Mouse (Mus musculus) hindbrain, embryonic 13.5 days (tissue): ENCODE data around the gene Cab39. TPM values are rescaled to one million over a fixed set of nuclear protein-coding genes. Genes with fewer than 3 reads are reported as not detected.
"Not testable (repeated sequence)": the region's sequence is repeated elsewhere in the genome, so short reads cannot be mapped to it uniquely, and the experiment has no call there.

Source experiments
- ATAC-seq: fragments of 200-750 bp; cut with Nextera tagmentation; 2 replicates; pipeline ENCODE4 v1.8.0; 2017; ENCODE audit warnings: moderate TSS enrichment; ENCODE audit not compliant: low FRiP score
- H3K27ac ChIP-seq: fragments of 300-500 bp; sonication (generic); 2 replicates; pipeline ENCODE4 v1.5.1; 2015; ENCODE audit warnings: inconsistent platforms, mild to moderate bottlenecking, moderate library complexity
- H3K27me3 ChIP-seq: fragments of 300-500 bp; sonication (generic); 2 replicates; pipeline ENCODE4 v1.6.1; 2015; ENCODE audit warnings: mild to moderate bottlenecking, inconsistent platforms
- H3K36me3 ChIP-seq: fragments of 300-500 bp; sonication (generic); 2 replicates; pipeline ENCODE4 v1.6.1; 2015; ENCODE audit warnings: mild to moderate bottlenecking, inconsistent platforms
- H3K4me1 ChIP-seq: fragments of 300-500 bp; sonication (generic); replicated peaks from 2 replicates; pipeline ENCODE4 v1.6.1; 2015; ENCODE audit warnings: inconsistent platforms
- H3K4me2 ChIP-seq: fragments of 300-500 bp; sonication (generic); 2 replicates; pipeline ENCODE4 v1.6.1; 2015; ENCODE audit warnings: inconsistent platforms, mild to moderate bottlenecking, moderate library complexity
- H3K4me3 ChIP-seq: fragments of 300-500 bp; sonication (generic); 2 replicates; pipeline ENCODE4 v1.5.1; 2015; ENCODE audit warnings: mild to moderate bottlenecking, inconsistent platforms
- H3K9ac ChIP-seq: fragments of 300-500 bp; sonication (generic); 2 replicates; pipeline ENCODE4 v1.6.1; 2015; ENCODE audit warnings: mild to moderate bottlenecking, inconsistent platforms
- H3K9me3 ChIP-seq: fragments of 300-500 bp; sonication (generic); 2 replicates; pipeline ENCODE4 v1.6.1; 2016; ENCODE audit warnings: inconsistent platforms
- WGBS: fragments of 180-500 bp; shearing (Covaris S2); methylation state at CpG from one replicate; pipeline ENCODE4 v1.1.7; 2015; 5-methylcytosine and 5-hydroxymethylcytosine counted together
- polyA plus RNA-seq: library from polyadenylated mRNA; unstranded; fragments of >200 nt; fragmentation: Nextera tagmentation; extraction: Ambion mirVana; gene quantifications from 2 replicates; pipeline ENCODE4 v1.2.1, GENCODE M21; 2015

Cab39 gene
- polyA plus RNA-seq, 1 experiment from 2014 or later = 52.8 TPM

DNA sequence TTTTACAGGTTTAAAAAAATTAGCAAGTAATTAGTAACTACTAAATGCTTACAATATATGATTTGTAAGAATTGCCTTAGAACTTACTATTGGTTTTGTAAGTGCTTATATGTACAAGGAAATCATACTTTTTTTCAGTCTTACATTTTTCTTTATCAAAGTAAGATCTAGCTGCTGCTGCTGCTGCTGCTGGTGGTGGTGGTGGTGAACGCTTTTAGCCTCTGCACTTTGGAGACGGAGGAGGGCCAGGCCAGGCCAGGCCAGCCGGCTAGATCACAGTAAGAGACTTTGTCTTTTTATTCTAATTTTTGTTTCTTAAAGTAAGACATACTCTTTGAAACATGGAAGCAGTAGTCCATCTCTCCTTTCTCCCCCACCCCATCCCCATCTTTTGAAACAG is 2.0 kb downstream of the Cab39 start:
- ATAC-seq = no peak

GRCm38 (mm10) chr1:85799776-85800175 is 6.5 kb downstream of the Cab39 start:
- 70% methylated on average over 1 of the region's 1 CpGs for WGBS
- no peaks in the 10 kb centered on the region for H3K27me3 ChIP-seq
- H3K9ac ChIP-seq = no peak overlapping the region
- peaks cover 24% of the 10 kb centered on the region for H3K4me1 ChIP-seq
- no peaks in the 10 kb centered on the region for H3K36me3 ChIP-seq
- no peak overlapping the region for H3K4me2 ChIP-seq
- no peak overlapping the region for H3K4me3 ChIP-seq
- H3K27ac ChIP-seq = no peak overlapping the region
- H3K9me3 ChIP-seq = no peaks in the 10 kb centered on the region
- no peak for ATAC-seq

More for the DNA sequence above, 2.0 kb downstream of the Cab39 start:
- peak overlapping the region; percentile 45 for H3K4me2 ChIP-seq
- no peaks in the 10 kb centered on the region for H3K9me3 ChIP-seq
- no peaks in the 10 kb centered on the region for H3K36me3 ChIP-seq
- H3K4me1 ChIP-seq = peaks cover 29% of the 10 kb centered on the region
- H3K27me3 ChIP-seq = no peaks in the 10 kb centered on the region
- H3K27ac ChIP-seq = no peak overlapping the region
- peak overlapping the region; percentile 22 for H3K4me3 ChIP-seq
- peak overlapping the region; percentile 51; the same call in 1 of the 2 replicates for H3K9ac ChIP-seq
- 62% methylated on average over 3 of the region's 3 CpGs for WGBS

- Histone ChIP-seq H3K36me3 (no peaks in the 10 kb centered on the region), H3K9me3 (no peaks in the 10 kb centered on the region), H3K4me3 (no peak overlapping the region), H3K27me3 (no peaks in the 10 kb centered on the region), H3K27ac (no peak overlapping the region), H3K9ac (no peak overlapping the region), H3K4me2 (no peak overlapping the region), H3K4me1 (peaks cover 9% of the 10 kb centered on the region)
- WGBS = 90% methylated on average over 1 of the region's 1 CpGs
- ATAC-seq = no peak
These were observed 9.3 kb downstream of the Cab39 start for GRCm38 (mm10) chr1:85802517-85802916.

- Histone ChIP-seq H3K27me3 (no peaks in the 10 kb centered on the region), H3K9ac (no peak overlapping the region), H3K4me2 (no peak overlapping the region), H3K36me3 (no peaks in the 10 kb centered on the region), H3K4me1 (no peaks in the 10 kb centered on the region), H3K4me3 (no peak overlapping the region), H3K9me3 (no peaks in the 10 kb centered on the region), H3K27ac (no peak overlapping the region)
- no peak for ATAC-seq
- 95% methylated on average over 8 of the region's 8 CpGs for WGBS
These were observed 11.3 kb downstream of the Cab39 start for GRCm38 (mm10) chr1:85804551-85804950.

GRCm38 (mm10) chr1:85809256-85809655 is 16.0 kb downstream of the Cab39 start:
- Histone ChIP-seq H3K9ac (no peak overlapping the region), H3K27me3 (no peaks in the 10 kb centered on the region), H3K4me2 (no peak overlapping the region), H3K4me3 (no peak overlapping the region), H3K4me1 (peaks cover 16% of the 10 kb centered on the region), H3K27ac (no peak overlapping the region), H3K9me3 (no peaks in the 10 kb centered on the region), H3K36me3 (no peaks in the 10 kb centered on the region)
- no peak for ATAC-seq
- WGBS = 70% methylated on average over 4 of the region's 4 CpGs

DNA sequence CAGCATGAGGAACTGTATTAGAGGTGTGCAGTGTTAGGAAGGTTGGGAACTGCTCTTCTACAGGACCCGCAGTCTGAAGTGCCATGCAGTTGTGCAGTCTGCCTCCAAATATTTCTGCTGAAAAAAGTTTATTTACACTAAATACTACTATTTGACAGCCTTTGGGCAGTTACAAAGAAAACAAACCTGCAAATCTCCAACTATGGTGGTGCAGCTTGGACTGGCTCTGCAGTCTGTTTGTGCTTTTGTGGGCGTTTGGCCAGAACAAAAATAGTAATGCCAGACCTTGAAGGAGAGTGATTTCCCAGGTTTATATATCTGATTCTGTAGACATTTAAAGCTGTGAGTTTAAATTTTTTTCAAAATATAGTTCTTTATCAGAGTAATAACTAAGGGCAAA is 17.1 kb downstream of the Cab39 start:
- Histone ChIP-seq H3K27ac (no peak overlapping the region), H3K9me3 (no peaks in the 10 kb centered on the region), H3K36me3 (no peaks in the 10 kb centered on the region), H3K4me1 (peaks cover 19% of the 10 kb centered on the region), H3K9ac (no peak overlapping the region), H3K4me2 (no peak overlapping the region), H3K4me3 (no peak overlapping the region), H3K27me3 (no peaks in the 10 kb centered on the region)
- ATAC-seq = no peak
- WGBS = 89% methylated on average over 2 of the region's 2 CpGs

DNA sequence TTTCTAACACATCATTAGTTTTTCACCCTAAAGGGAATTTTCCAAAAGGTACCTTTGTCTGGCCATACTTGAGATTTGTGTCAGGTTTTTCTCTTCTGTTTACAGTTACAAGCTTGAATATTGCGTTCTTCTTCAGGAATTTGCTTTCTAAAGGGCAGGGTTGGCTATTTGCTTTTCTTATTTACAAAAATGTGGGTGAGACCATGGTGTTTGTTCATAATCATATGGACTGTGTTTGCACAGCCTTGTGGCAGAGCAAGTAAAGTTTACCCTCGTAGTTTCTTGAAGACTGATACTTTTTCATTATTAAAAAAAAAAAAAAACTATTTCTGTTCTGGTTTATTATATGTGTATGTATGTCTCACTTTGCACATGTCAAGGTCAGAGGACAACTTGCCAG is 17.5 kb downstream of the Cab39 start:
- Histone ChIP-seq H3K9me3 (no peaks in the 10 kb centered on the region), H3K4me2 (no peak overlapping the region), H3K4me3 (no peak overlapping the region), H3K27me3 (no peaks in the 10 kb centered on the region), H3K9ac (no peak overlapping the region), H3K4me1 (peaks cover 19% of the 10 kb centered on the region), H3K27ac (no peak overlapping the region), H3K36me3 (no peaks in the 10 kb centered on the region)
- ATAC-seq = no peak
- WGBS = 88% methylated on average over 2 of the region's 2 CpGs

- H3K27ac ChIP-seq, H3K27me3 ChIP-seq, H3K9me3 ChIP-seq, H3K4me2 ChIP-seq, H3K4me3 ChIP-seq, ATAC-seq, H3K9ac ChIP-seq: not testable (repeated sequence)
- Histone ChIP-seq H3K4me1 (peaks cover 19% of the 10 kb centered on the region), H3K36me3 (peaks cover 11% of the 10 kb centered on the region)
These were observed 21.0 kb downstream of the Cab39 start for GRCm38 (mm10) chr1:85814213-85814612.

DNA sequence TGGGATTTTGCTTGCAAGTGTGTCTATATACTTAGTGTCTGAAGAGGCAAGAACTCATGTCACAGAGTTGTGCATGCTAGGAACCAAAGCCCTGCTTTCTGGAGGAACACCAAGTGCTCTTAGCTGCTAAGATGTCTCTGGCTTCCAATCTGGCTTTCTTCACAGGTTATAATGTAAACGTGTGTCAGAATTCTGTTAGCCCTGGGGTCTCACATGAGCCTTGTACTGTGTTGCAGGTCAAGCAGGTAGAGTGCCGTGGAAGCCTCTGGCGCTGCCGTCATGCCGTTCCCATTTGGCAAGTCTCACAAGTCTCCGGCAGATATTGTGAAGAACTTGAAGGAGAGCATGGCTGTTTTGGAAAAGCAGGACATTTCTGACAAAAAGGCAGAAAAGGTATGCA is 24.9 kb downstream of the Cab39 start:
- WGBS = 99% methylated on average over 6 of the region's 6 CpGs

DNA sequence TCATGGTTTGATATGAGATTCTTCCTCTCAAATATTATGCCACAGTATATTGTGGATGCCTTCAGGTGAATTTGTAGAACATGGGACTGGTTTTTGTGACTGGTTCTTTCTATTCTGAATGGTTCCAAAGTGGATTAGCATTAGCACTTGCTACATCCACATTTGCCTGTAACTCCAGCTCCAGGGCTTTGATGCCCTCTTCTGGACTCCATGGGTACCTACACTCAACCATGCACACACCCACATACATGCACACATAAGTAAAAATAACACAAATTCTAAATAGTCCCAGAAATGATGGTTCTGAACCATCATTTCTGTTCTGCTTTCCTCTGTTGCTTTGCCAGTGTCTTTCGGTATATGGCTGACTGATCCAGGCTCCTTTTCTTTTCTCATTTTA is 26.5 kb downstream of the Cab39 start:
- Histone ChIP-seq H3K9ac (no peak overlapping the region), H3K27ac (no peak overlapping the region), H3K4me2 (no peak overlapping the region), H3K9me3 (no peaks in the 10 kb centered on the region), H3K4me3 (no peak overlapping the region), H3K27me3 (no peaks in the 10 kb centered on the region), H3K36me3 (peaks cover 48% of the 10 kb centered on the region), H3K4me1 (no peaks in the 10 kb centered on the region)
- ATAC-seq = no peak
- WGBS = 100% methylated on average over 1 of the region's 1 CpGs

More for the DNA sequence above, 24.9 kb downstream of the Cab39 start:
- no peak overlapping the region for H3K4me3 ChIP-seq
- no peak overlapping the region for H3K9ac ChIP-seq
- H3K4me1 ChIP-seq = peaks cover 15% of the 10 kb centered on the region
- no peaks in the 10 kb centered on the region for H3K9me3 ChIP-seq
- H3K36me3 ChIP-seq = peaks cover 44% of the 10 kb centered on the region
- no peaks in the 10 kb centered on the region for H3K27me3 ChIP-seq
- H3K4me2 ChIP-seq = no peak overlapping the region
- H3K27ac ChIP-seq = no peak overlapping the region
- no peak for ATAC-seq

GRCm38 (mm10) chr1:85822239-85822638 is 29.0 kb downstream of the Cab39 start:
- 93% methylated on average over 8 of the region's 8 CpGs for whole genome bisulfite sequencing
- H3K27me3 ChIP-seq = no peaks in the 10 kb centered on the region
- H3K36me3 ChIP-seq = peaks cover 53% of the 10 kb centered on the region
- H3K9ac ChIP-seq = no peak overlapping the region
- H3K9me3 ChIP-seq = no peaks in the 10 kb centered on the region
- no peak overlapping the region for H3K4me2 ChIP-seq
- H3K4me3 ChIP-seq = no peak overlapping the region
- no peak for ATAC-seq
- no peak overlapping the region for H3K27ac ChIP-seq
- H3K4me1 ChIP-seq = no peaks in the 10 kb centered on the region

- ATAC-seq = no peak
- no peak overlapping the region for H3K27ac ChIP-seq
- no peak overlapping the region for H3K4me2 ChIP-seq
- H3K4me1 ChIP-seq = no peaks in the 10 kb centered on the region
- no peaks in the 10 kb centered on the region for H3K9me3 ChIP-seq
- H3K27me3 ChIP-seq = no peaks in the 10 kb centered on the region
- no peak overlapping the region for H3K4me3 ChIP-seq
- H3K9ac ChIP-seq = no peak overlapping the region
- H3K36me3 ChIP-seq = peaks cover 45% of the 10 kb centered on the region
- 89% methylated on average over 3 of the region's 3 CpGs for WGBS
These were observed 31.7 kb downstream of the Cab39 start for GRCm38 (mm10) chr1:85824905-85825304.

DNA sequence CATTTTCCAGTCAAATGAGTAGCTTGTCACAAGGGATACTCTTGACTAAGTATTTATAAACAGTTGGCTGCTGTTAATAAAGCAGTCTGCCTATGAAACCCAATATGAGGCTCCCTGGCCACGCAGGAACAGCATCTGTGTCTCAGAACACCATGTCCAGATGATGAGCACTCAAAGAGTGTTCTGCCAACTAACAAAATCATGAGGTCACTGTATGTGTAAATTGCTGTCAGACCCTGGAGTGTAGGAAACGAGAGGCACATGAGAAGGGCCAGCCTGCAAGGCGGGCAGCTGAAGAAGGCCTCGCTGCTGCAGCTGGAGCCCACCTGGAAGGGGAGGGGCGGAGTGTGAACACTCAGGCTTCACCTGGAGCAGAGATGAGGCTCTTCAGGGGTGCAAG is 33.9 kb downstream of the Cab39 start:
- no peaks in the 10 kb centered on the region for H3K27me3 ChIP-seq
- no peaks in the 10 kb centered on the region for H3K9me3 ChIP-seq
- H3K4me2 ChIP-seq = no peak overlapping the region
- 85% methylated on average over 5 of the region's 5 CpGs for WGBS
- H3K27ac ChIP-seq = no peak overlapping the region
- ATAC-seq = no peak
- H3K9ac ChIP-seq = no peak overlapping the region
- H3K4me1 ChIP-seq = no peaks in the 10 kb centered on the region
- no peak overlapping the region for H3K4me3 ChIP-seq
- H3K36me3 ChIP-seq = peaks cover 26% of the 10 kb centered on the region

DNA sequence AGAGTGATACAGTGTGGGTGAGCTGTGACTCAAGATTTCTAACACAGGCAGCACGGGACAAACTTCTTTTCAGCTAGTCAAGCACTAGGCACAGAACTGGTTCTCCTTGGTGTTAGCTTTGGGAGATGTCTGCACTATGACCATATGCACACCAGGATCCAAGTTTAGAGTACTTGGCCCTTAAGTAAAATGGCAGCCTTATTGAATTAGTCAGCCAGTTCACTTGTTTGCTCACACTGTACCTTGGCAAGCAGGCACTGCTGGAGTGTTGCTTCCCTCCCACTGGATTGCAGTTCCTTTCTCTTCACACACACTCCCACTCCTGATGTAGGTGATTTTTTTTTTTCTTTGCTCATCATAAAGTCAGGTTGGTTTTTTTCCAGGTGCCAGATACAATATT is 35.8 kb downstream of the Cab39 start:
- Histone ChIP-seq H3K27ac (no peak overlapping the region), H3K4me3 (no peak overlapping the region), H3K27me3 (no peaks in the 10 kb centered on the region), H3K9ac (no peak overlapping the region), H3K36me3 (peaks cover 14% of the 10 kb centered on the region), H3K4me2 (no peak overlapping the region), H3K9me3 (no peaks in the 10 kb centered on the region), H3K4me1 (no peaks in the 10 kb centered on the region)
- ATAC-seq = no peak
- 100% methylated on average over 1 of the region's 1 CpGs for WGBS
